Mouse (Mus musculus): ENCODE data around the gene R3hdm4. TPM values are rescaled to one million over a fixed set of nuclear protein-coding genes. Genes with fewer than 3 reads are reported as not detected.

R3hdm4 gene
- polyA plus RNA-seq, 1 experiment from 2014 or later, result 151 TPM

DNA sequence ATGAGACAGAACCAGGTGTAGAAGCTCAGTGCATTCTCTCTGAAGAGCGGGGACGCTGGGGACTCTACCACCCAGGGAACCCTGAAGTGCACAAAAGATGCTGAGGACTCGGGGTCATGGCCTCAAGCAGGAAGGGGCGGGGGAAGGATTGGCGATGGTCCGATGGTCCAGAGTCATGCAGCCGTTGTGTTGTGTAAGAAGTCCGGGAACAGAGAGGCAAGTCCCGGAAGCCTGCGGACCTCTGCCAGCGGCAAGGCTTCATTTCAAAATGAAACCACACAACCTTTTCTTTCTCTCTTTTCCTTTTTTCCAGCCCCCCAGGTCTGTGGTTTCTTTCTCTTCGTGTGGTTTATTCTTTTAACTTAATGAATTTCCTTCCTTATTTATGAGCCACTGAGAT lies 43.3 kb downstream of the R3hdm4 start:
- Histone ChIP-seq H3K4me3 (ENCODE audit: low read depth, low read length) (no peak overlapping the region), H3K4me1 (ENCODE audit: control insufficient read depth, insufficient read depth, low read length) (peaks cover 36% of the 10 kb centered on the region), H3K36me3 (ENCODE audit: control insufficient read depth, insufficient read depth, low read length) (no peaks in the 10 kb centered on the region), H3K9me3 (ENCODE audit: control insufficient read depth, low read depth, low read length) (no peaks in the 10 kb centered on the region), H3K27me3 (ENCODE audit: control insufficient read depth, insufficient read depth, low read length) (no peaks in the 10 kb centered on the region), H3K4me2 (replicated peaks; ENCODE audit: low read depth, low read length) (no peak overlapping the region), H3K27ac (ENCODE audit: low read length) (no peak overlapping the region), H3K9ac (replicated peaks; ENCODE audit: low read depth, low read length) (no peak overlapping the region)
- ATAC-seq (ENCODE audit: insufficient number of reproducible peaks, insufficient read depth, low FRiP score, low read depth), result no peak
- WGBS, result 64% methylated on average over 12 of the region's 12 CpGs

- ATAC-seq (ENCODE audit: insufficient number of reproducible peaks, insufficient read depth, low FRiP score, low read depth), result no peak
- 53% methylated on average over 1 of the region's 1 CpGs for WGBS
- Histone ChIP-seq H3K27ac (ENCODE audit: low read length) (no peak overlapping the region), H3K9ac (replicated peaks; ENCODE audit: low read depth, low read length) (no peak overlapping the region), H3K36me3 (ENCODE audit: control insufficient read depth, insufficient read depth, low read length) (no peaks in the 10 kb centered on the region), H3K4me2 (replicated peaks; ENCODE audit: low read depth, low read length) (no peak overlapping the region), H3K9me3 (ENCODE audit: control insufficient read depth, low read depth, low read length) (no peaks in the 10 kb centered on the region), H3K4me3 (ENCODE audit: low read depth, low read length) (no peak overlapping the region), H3K4me1 (ENCODE audit: control insufficient read depth, insufficient read depth, low read length) (peaks cover 31% of the 10 kb centered on the region), H3K27me3 (ENCODE audit: control insufficient read depth, insufficient read depth, low read length) (no peaks in the 10 kb centered on the region)
Measured at GRCm38 (mm10) chr10:79877174-79877573, 43.8 kb downstream of the R3hdm4 start.

DNA sequence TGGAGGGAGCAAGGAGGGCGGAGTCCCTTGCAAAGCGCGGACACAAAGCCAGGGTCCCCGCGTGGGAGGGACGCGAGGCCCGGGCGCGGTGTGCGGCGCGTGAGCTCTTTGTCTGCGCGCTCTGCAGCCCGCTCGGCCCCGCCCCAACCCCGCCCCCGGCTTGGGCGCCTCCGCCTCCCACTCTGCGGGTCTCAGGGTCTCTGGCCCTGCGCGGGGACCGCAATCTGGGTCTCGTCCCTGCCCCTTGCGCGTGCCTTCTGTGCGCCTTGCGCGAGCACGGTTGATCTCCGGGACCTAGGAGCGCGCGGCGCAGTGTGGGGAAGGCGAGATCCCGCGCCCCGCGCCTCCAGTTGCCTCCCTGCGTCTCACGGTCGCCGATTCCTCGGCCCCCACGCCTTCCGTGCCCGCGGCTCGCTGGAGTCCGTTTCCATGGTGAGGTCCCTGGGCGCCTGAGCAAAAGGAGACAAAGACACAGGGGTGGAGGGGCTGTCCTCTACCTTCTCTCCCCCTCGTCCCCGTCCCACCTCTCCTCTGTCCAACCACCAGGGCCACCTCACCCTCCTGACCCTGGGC lies 46.6 kb downstream of the R3hdm4 start, which contains the start of the genes Prtn3 and Plppr3:
Gene Prtn3 (plus strand): TSS at position 187 of the 573 bp plus-strand sequence.
Gene Plppr3 (minus strand): TSS at position 345 of the 573 bp plus-strand sequence.
- Histone ChIP-seq H3K4me3 (ENCODE audit: low read depth, low read length) (peak within 1 kb of the TSS; percentile 76), H3K9ac (replicated peaks; ENCODE audit: low read depth, low read length) (peak within 1 kb of the TSS; percentile 82), H3K9me3 (ENCODE audit: control insufficient read depth, low read depth, low read length) (no peaks in the 10 kb centered on the region), H3K27me3 (ENCODE audit: control insufficient read depth, insufficient read depth, low read length) (no peaks in the 10 kb centered on the region), H3K27ac (ENCODE audit: low read length) (peak within 1 kb of the TSS; percentile 58), H3K4me1 (ENCODE audit: control insufficient read depth, insufficient read depth, low read length) (peaks cover 20% of the 10 kb centered on the region), H3K4me2 (replicated peaks; ENCODE audit: low read depth, low read length) (peak within 1 kb of the TSS; percentile 92), H3K36me3 (ENCODE audit: control insufficient read depth, insufficient read depth, low read length) (no peaks in the 10 kb centered on the region)
- ATAC-seq (ENCODE audit: insufficient number of reproducible peaks, insufficient read depth, low FRiP score, low read depth), result peak; percentile 77; the same call in 1 of the 2 replicates
- WGBS, result under 1% methylated on average over 40 of the region's 57 CpGs

GRCm38 (mm10) chr10:79873715-79874289 lies 47.2 kb downstream of the R3hdm4 start:
- no peaks in the 10 kb centered on the region for H3K27me3 ChIP-seq (ENCODE audit: control insufficient read depth, insufficient read depth, low read length)
- no peak for ATAC-seq (ENCODE audit: insufficient number of reproducible peaks, insufficient read depth, low FRiP score, low read depth)
- peak overlapping the region; percentile 58; the same call in 1 of the 2 replicates for H3K27ac ChIP-seq (ENCODE audit: low read length)
- peaks cover 18% of the 10 kb centered on the region for H3K4me1 ChIP-seq (ENCODE audit: control insufficient read depth, insufficient read depth, low read length)
- peak overlapping the region; percentile 82 for H3K9ac ChIP-seq (replicated peaks; ENCODE audit: low read depth, low read length)
- no peaks in the 10 kb centered on the region for H3K36me3 ChIP-seq (ENCODE audit: control insufficient read depth, insufficient read depth, low read length)
- WGBS, result 1% methylated on average over 26 of the region's 26 CpGs
- peak overlapping the region; percentile 92 for H3K4me2 ChIP-seq (replicated peaks; ENCODE audit: low read depth, low read length)
- peak overlapping the region; percentile 76 for H3K4me3 ChIP-seq (ENCODE audit: low read depth, low read length)
- H3K9me3 ChIP-seq (ENCODE audit: control insufficient read depth, low read depth, low read length), result no peaks in the 10 kb centered on the region

GRCm38 (mm10) chr10:79873313-79873712 lies 47.7 kb downstream of the R3hdm4 start:
- Histone ChIP-seq H3K9ac (replicated peaks; ENCODE audit: low read depth, low read length) (peak overlapping the region; percentile 82), H3K4me3 (ENCODE audit: low read depth, low read length) (peak overlapping the region; percentile 76), H3K27me3 (ENCODE audit: control insufficient read depth, insufficient read depth, low read length) (no peaks in the 10 kb centered on the region), H3K27ac (ENCODE audit: low read length) (no peak overlapping the region), H3K36me3 (ENCODE audit: control insufficient read depth, insufficient read depth, low read length) (no peaks in the 10 kb centered on the region), H3K4me2 (replicated peaks; ENCODE audit: low read depth, low read length) (peak overlapping the region; percentile 92), H3K4me1 (ENCODE audit: control insufficient read depth, insufficient read depth, low read length) (peaks cover 18% of the 10 kb centered on the region), H3K9me3 (ENCODE audit: control insufficient read depth, low read depth, low read length) (no peaks in the 10 kb centered on the region)
- ATAC-seq (ENCODE audit: insufficient number of reproducible peaks, insufficient read depth, low FRiP score, low read depth), result no peak
- 11% methylated on average over 6 of the region's 6 CpGs for WGBS

GRCm38 (mm10) chr10:79872862-79873261 lies 48.1 kb downstream of the R3hdm4 start:
- no peaks in the 10 kb centered on the region for H3K9me3 ChIP-seq (ENCODE audit: control insufficient read depth, low read depth, low read length)
- H3K4me3 ChIP-seq (ENCODE audit: low read depth, low read length), result peak overlapping the region; percentile 76; the same call in 1 of the 2 replicates
- H3K27ac ChIP-seq (ENCODE audit: low read length), result no peak overlapping the region
- peaks cover 18% of the 10 kb centered on the region for H3K4me1 ChIP-seq (ENCODE audit: control insufficient read depth, insufficient read depth, low read length)
- no peak for ATAC-seq (ENCODE audit: insufficient number of reproducible peaks, insufficient read depth, low FRiP score, low read depth)
- 55% methylated on average over 3 of the region's 3 CpGs for WGBS
- no peaks in the 10 kb centered on the region for H3K36me3 ChIP-seq (ENCODE audit: control insufficient read depth, insufficient read depth, low read length)
- 0 out of 2 replicates have a peak overlapping the region, but pooled peaks have one; percentile 82 for H3K9ac ChIP-seq (replicated peaks; ENCODE audit: low read depth, low read length)
- H3K27me3 ChIP-seq (ENCODE audit: control insufficient read depth, insufficient read depth, low read length), result no peaks in the 10 kb centered on the region
- H3K4me2 ChIP-seq (replicated peaks; ENCODE audit: low read depth, low read length), result peak overlapping the region; percentile 92

DNA sequence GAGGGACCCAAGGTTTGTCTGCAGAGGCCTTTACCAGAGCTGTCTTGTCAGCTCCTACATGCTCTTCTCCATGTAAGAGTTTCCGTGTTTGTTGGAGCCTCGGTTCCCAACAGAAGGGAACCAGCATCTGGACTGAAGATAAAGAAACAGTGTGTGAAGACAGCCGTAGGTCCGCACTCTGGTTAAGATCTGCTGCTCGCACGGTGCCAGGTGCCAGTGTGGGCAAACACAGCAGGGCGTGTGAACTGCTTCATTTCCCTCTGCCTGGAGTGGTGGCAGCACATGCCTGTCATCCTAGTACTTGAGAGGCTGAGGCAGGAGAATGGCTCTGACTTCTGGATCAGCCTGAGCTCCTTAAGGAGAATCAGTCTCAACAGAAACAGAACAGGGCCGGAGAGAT lies 49.2 kb downstream of the R3hdm4 start:
- peaks cover 2% of the 10 kb centered on the region; the same call in 1 of the 2 replicates for H3K36me3 ChIP-seq (ENCODE audit: control insufficient read depth, insufficient read depth, low read length)
- no peak overlapping the region for H3K27ac ChIP-seq (ENCODE audit: low read length)
- H3K27me3 ChIP-seq (ENCODE audit: control insufficient read depth, insufficient read depth, low read length), result no peaks in the 10 kb centered on the region
- WGBS, result 92% methylated on average over 8 of the region's 8 CpGs
- H3K9ac ChIP-seq (replicated peaks; ENCODE audit: low read depth, low read length), result no peak overlapping the region
- no peak overlapping the region for H3K4me3 ChIP-seq (ENCODE audit: low read depth, low read length)
- H3K4me2 ChIP-seq (replicated peaks; ENCODE audit: low read depth, low read length), result no peak overlapping the region
- H3K9me3 ChIP-seq (ENCODE audit: control insufficient read depth, low read depth, low read length), result no peaks in the 10 kb centered on the region
- H3K4me1 ChIP-seq (ENCODE audit: control insufficient read depth, insufficient read depth, low read length), result peaks cover 18% of the 10 kb centered on the region
- no peak for ATAC-seq (ENCODE audit: insufficient number of reproducible peaks, insufficient read depth, low FRiP score, low read depth)

DNA sequence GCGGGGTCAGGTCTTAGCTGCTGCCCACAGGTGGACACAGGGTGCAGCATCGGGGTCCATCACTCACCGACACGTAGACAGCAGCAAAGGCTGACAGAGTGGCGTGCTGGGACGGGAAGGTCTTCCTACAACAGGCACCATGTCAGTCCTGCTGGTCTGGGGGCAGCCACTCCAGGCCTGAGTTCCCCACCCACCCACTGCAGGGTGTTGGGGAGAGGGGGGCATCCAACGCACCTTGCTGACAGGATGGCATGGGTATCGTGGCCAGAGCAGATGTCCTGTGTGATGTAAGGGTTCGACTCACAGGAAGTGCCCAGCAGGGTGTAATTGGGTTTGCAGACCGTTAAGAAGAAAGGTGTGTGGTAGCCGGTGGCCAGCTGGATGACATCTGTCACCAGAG lies 54.4 kb downstream of the R3hdm4 start:
- 75% methylated on average over 11 of the region's 11 CpGs for WGBS
- no peaks in the 10 kb centered on the region for H3K9me3 ChIP-seq (ENCODE audit: control insufficient read depth, low read depth, low read length)
- no peak overlapping the region for H3K9ac ChIP-seq (replicated peaks; ENCODE audit: low read depth, low read length)
- no peak for ATAC-seq (ENCODE audit: insufficient number of reproducible peaks, insufficient read depth, low FRiP score, low read depth)
- no peaks in the 10 kb centered on the region for H3K27me3 ChIP-seq (ENCODE audit: control insufficient read depth, insufficient read depth, low read length)
- peaks cover 45% of the 10 kb centered on the region for H3K36me3 ChIP-seq (ENCODE audit: control insufficient read depth, insufficient read depth, low read length)
- H3K4me1 ChIP-seq (ENCODE audit: control insufficient read depth, insufficient read depth, low read length), result 0 out of 2 replicates have a peak, but pooled peaks cover 2% of the 10 kb centered on the region
- no peak overlapping the region for H3K4me3 ChIP-seq (ENCODE audit: low read depth, low read length)
- H3K4me2 ChIP-seq (replicated peaks; ENCODE audit: low read depth, low read length), result no peak overlapping the region
- H3K27ac ChIP-seq (ENCODE audit: low read length), result no peak overlapping the region

Measured in stomach, embryonic 14.5 days (tissue).